Mouse (Mus musculus) liver, embryonic 14.5 days (tissue): ENCODE data around the gene Alb.

Experiments
- CTCF ChIP-seq: IDR thresholded peaks from 2 replicates; pipeline ENCODE4 v1.5.1; 2016; ENCODE audit warnings: antibody characterized with exemption, low read depth, control low read depth
- EP300 ChIP-seq: IDR thresholded peaks from 2 replicates; pipeline ENCODE4 v1.6.1; 2016; ENCODE audit warnings: antibody characterized with exemption, low read depth

DNA sequence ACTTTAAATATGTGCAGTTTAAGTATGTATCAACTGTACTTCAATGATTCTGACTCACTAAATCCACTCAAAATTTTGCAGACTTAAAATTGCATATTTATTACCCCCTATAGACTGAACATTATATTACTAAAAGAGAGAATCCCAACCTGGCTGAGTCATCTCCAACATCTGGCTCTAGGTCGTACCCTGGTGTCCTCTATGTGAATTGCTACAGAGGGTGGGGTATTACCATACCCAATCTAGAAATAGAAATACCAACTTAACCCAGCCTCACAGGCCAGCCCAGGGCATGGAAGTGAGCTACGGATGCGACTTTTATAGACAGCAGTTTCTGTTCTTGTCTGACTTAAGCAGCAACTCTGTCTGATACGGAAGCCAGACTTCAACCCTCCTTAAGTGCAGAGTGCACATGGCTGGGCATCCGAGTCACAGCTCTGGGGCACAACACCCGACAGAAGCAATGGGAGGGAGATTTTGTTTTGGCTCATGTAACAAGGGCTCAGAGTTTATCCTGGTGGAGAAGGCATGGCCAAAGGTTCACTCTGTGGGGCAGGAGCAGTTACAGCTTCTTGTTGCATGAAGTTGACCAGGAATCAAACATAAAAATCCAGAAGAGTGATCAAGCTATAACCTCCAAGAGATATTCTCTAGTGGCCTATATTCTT, 51.7 kb downstream of the Alb start:
- TF ChIP-seq EP300 (no peak), CTCF (0 out of 2 replicates have a peak, but pooled peaks have one; percentile 3)
